Mouse (Mus musculus) limb, embryonic 11.5 days (tissue): Measurements from ENCODE around the gene Slc38a1. TPM values are rescaled to one million over a fixed set of nuclear protein-coding genes. Genes with fewer than 3 reads are reported as not detected.
A peak's percentile ranks its signal among the peaks of the same experiment; 100 is the strongest.

ENCODE experiments used
- ATAC-seq: fragments of 200-750 bp; cut with Nextera tagmentation; 2 replicates; pipeline ENCODE4 v1.8.0; 2017; ENCODE audit warnings: low read depth; ENCODE audit not compliant: insufficient number of reproducible peaks, low FRiP score, low TSS enrichment
- DNase-seq: peaks from one replicate; pipeline ENCODE4 v3.0.0-alpha.2; 2015; ENCODE audit warnings: low spot score
- H3K27ac ChIP-seq: fragments of 300-500 bp; sonication (generic); replicated peaks from 2 replicates; pipeline ENCODE4 v1.5.1; 2014; ENCODE audit warnings: low read depth, mild to moderate bottlenecking, low read length
- H3K27me3 ChIP-seq: fragments of 300-500 bp; sonication (generic); 2 replicates; pipeline ENCODE4 v1.6.1; 2014; ENCODE audit warnings: mild to moderate bottlenecking, low read length, mixed read lengths; ENCODE audit not compliant: control insufficient read depth, insufficient read depth
- H3K36me3 ChIP-seq: fragments of 300-500 bp; sonication (generic); 2 replicates; pipeline ENCODE4 v1.6.1; 2014; ENCODE audit warnings: mild to moderate bottlenecking, low read length, moderate library complexity, mixed read lengths; ENCODE audit not compliant: control insufficient read depth, insufficient read depth
- H3K4me1 ChIP-seq: fragments of 300-500 bp; sonication (generic); 2 replicates; pipeline ENCODE4 v1.6.1; 2014; ENCODE audit warnings: low read length, mixed read lengths; ENCODE audit not compliant: control insufficient read depth, insufficient read depth
- H3K4me2 ChIP-seq: fragments of 300-500 bp; sonication (generic); 2 replicates; pipeline ENCODE4 v1.6.1; 2014; ENCODE audit warnings: low read depth, mild to moderate bottlenecking, moderate library complexity; ENCODE audit not compliant: severe bottlenecking
- H3K4me3 ChIP-seq: fragments of 300-500 bp; sonication (generic); 2 replicates; pipeline ENCODE4 v1.5.1; 2014; ENCODE audit warnings: low read depth, low read length
- H3K9ac ChIP-seq: fragments of 300-500 bp; sonication (generic); 2 replicates; pipeline ENCODE4 v1.6.1; 2014; ENCODE audit warnings: mild to moderate bottlenecking, low read length
- H3K9me3 ChIP-seq: fragments of 300-500 bp; sonication (generic); 2 replicates; pipeline ENCODE4 v1.6.1; 2016; ENCODE audit warnings: low read length; ENCODE audit not compliant: control insufficient read depth
- WGBS: fragments of 180-500 bp; shearing (Covaris S2); extraction: QIAGEN DNeasy Blood & Tissue Kit; methylation state at CpG from one replicate; pipeline ENCODE4 v1.1.7; 2014; 5-methylcytosine and 5-hydroxymethylcytosine counted together
- polyA plus RNA-seq: library from polyadenylated mRNA; unstranded; fragments of >200 nt; fragmentation: Nextera tagmentation; extraction: Ambion mirVana; gene quantifications from 2 replicates; pipeline ENCODE4 v1.2.1, GENCODE M21; 2014

Gene Slc38a1
- polyA plus RNA-seq, 1 experiment from 2014 or later = 132 TPM

DNA sequence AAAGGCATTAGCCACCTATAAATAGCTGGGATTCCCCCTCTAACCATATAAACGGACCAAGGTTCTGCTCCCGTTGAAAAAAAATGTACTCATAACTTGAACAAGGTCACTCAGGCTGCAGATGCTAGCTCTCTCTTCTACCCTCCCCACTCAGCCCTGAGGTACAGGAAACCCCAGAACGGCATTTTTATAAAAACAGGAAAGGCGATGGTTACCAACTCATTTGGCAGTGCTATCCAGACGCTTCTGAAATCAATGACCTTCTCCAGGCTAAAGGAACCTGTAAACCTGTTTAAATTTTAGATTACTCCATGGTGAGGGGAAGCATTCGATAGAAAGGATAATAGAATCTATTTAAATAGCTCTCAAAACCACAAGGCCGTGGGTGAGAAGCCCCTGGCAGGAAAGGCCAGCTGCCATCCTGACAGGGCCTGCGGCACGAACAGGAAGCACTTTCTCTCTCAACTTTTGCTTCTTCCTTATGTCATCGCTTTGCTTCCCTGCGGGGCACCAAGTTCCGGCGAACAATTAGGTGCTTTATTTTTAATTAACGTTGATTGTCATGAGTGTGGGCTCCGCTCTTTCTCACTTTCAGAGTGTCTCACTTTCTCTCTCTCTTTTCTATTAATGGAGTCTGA, 59.2 kb downstream of the Slc38a1 start:
- H3K4me1 ChIP-seq = no peaks in the 10 kb centered on the region
- no peak for ATAC-seq
- no peak overlapping the region for H3K9ac ChIP-seq
- H3K36me3 ChIP-seq = peaks cover 41% of the 10 kb centered on the region
- no peak overlapping the region for H3K4me2 ChIP-seq
- H3K27ac ChIP-seq = no peak overlapping the region
- H3K4me3 ChIP-seq = no peak overlapping the region
- 91% methylated on average over 15 of the region's 15 CpGs for WGBS
- no peak for DNase-seq
- no peaks in the 10 kb centered on the region for H3K27me3 ChIP-seq
- no peaks in the 10 kb centered on the region for H3K9me3 ChIP-seq

DNA sequence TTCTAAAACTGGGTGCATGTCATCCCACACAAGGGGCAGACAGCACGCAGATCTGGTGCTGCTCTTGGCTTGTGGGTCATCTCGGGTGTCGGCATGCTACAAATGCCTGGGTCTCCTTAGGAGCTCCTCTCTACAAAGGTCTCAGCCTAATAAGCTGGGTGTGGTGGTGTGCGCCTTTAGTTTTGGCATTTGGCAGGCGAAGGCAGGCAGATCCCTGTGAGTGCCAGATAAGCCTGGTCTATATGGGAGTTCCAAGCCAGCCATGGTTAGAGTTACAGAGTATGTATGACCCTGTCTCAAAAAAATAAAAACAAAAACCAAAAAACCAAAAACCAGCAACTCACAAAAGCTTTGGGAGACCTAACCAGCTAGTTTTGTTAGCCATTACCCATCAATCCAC, 65.7 kb downstream of the Slc38a1 start:
- 92% methylated on average over 5 of the region's 5 CpGs for WGBS
- H3K9ac ChIP-seq = no peak overlapping the region
- DNase-seq = no peak
- H3K4me2 ChIP-seq = no peak overlapping the region
- H3K9me3 ChIP-seq = no peaks in the 10 kb centered on the region
- no peaks in the 10 kb centered on the region for H3K27me3 ChIP-seq
- H3K36me3 ChIP-seq = peaks cover 32% of the 10 kb centered on the region; the same call in 1 of the 2 replicates
- no peaks in the 10 kb centered on the region for H3K4me1 ChIP-seq
- H3K4me3 ChIP-seq = no peak overlapping the region
- no peak overlapping the region for H3K27ac ChIP-seq
- no peak for ATAC-seq

DNA sequence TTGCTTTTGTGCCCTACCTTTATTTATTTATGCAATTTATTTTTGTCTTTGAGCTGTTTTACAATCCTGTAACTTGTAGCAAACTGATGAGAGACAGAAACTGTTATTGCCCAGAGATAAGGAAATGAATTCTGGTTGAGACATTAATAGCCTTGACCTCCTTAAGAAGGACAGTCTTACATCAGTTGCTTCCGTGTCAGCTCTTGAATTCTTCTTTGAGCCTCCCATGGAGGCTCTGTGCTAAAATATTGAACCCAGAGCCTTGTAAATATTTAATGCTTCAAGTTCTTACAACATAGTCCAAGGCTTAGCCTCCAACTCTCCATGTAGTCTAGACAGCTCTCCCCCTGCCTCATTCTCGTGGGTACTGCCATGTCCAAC, 73.7 kb downstream of the Slc38a1 start:
- Histone ChIP-seq H3K27me3 (no peaks in the 10 kb centered on the region), H3K4me2 (no peak overlapping the region), H3K9ac (no peak overlapping the region), H3K4me1 (no peaks in the 10 kb centered on the region), H3K27ac (no peak overlapping the region), H3K4me3 (no peak overlapping the region), H3K9me3 (no peaks in the 10 kb centered on the region), H3K36me3 (peaks cover 3% of the 10 kb centered on the region; the same call in 1 of the 2 replicates)
- 69% methylated on average over 2 of the region's 2 CpGs for WGBS
- ATAC-seq (no peak), DNase-seq (no peak)

DNA sequence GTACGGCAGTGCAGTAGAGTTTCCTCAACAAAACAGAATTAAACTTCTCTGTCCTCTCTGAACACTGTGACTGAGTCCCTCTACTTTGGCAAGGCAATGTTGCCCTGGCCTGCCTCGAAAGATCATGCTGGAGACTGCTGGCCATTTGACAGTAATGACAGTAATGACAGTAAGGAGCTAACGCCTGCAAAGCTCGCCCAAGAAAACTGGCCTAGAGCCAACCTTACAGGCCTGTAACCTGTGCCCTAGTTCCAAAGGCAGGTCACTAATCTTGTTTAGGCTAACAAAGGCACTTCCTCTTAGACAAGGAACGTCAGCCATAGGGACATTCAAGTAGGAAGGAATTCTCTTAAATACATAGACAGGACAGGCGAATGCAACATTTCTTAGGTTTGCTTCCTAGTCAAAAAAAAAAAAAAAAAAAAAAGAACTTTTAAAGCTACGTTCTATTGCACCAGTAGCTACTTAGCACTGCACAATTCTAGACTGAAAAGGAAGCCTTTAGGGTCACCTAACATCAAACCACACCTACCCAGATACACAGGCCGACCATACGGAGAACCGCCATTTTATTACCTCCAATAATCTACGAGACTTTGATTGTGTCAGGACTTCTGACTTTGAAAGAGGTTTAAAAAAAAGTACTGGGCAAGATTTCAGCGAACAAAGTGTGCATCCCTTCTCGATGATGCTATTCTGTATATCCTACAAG, 74.3 kb downstream of the Slc38a1 start:
- ATAC-seq = no peak
- H3K9me3 ChIP-seq = no peaks in the 10 kb centered on the region
- DNase-seq = no peak

DNA sequence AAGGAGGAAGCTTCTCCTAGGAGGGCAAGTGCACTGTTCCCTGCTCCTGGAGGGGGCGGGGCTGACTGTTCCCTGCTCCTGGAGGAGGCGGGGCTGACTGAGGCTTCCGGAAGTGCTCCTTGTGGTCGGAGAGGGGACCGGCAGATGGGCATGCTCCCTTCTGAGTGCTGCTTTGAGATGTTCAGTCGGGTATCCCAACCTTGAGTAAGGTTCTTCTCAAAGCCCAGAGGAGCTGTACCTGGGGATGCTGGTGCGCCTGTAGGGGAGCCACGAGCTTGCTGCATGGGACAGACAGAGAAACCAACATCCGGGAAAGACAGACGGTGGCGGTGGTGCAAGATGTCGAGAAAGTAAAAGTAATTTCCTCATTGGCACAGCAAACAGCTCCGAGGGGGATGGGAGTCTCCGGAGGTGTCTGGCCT, 75.9 kb downstream of the Slc38a1 start:
- H3K9me3 ChIP-seq = no peaks in the 10 kb centered on the region
- no peak overlapping the region for H3K27ac ChIP-seq
- 0 out of 2 replicates have a peak overlapping the region, but pooled peaks have one; percentile 40 for H3K9ac ChIP-seq
- H3K4me1 ChIP-seq = no peaks in the 10 kb centered on the region
- DNase-seq (peak; percentile 78), ATAC-seq (no peak)
- 9% methylated on average over 14 of the region's 14 CpGs for WGBS
- no peaks in the 10 kb centered on the region for H3K27me3 ChIP-seq
- peak overlapping the region; percentile 25 for H3K4me3 ChIP-seq
- peak overlapping the region; percentile 52 for H3K4me2 ChIP-seq
- H3K36me3 ChIP-seq = no peaks in the 10 kb centered on the region

More for the DNA sequence above, 74.3 kb downstream of the Slc38a1 start:
- WGBS = 72% methylated on average over 13 of the region's 13 CpGs
- H3K27me3 ChIP-seq = no peaks in the 10 kb centered on the region
- no peak overlapping the region for H3K27ac ChIP-seq
- H3K9ac ChIP-seq = no peak overlapping the region
- H3K4me2 ChIP-seq = no peak overlapping the region
- H3K4me1 ChIP-seq = no peaks in the 10 kb centered on the region
- peaks cover 3% of the 10 kb centered on the region; the same call in 1 of the 2 replicates for H3K36me3 ChIP-seq
- H3K4me3 ChIP-seq = no peak overlapping the region

DNA sequence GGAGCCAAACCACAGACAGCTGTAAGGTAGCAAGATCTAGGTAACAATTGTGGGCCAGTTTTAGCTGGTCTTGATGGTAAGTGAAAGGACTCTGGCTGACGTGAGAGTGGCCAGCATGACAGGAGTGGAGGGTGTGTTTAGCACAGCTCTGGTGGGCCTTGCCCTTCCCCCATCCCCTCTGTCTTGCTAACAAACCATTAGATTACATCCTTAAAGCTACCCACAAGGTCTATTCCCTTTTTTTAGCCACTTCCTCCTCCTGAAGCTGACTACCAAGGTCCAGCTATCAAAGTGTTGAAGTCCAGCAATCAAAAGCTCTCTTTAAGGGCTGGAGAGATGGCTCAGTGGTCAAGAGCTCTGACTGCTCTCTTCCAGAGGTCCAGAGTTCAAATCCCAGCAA, 78.9 kb downstream of the Slc38a1 start:
- Histone ChIP-seq H3K4me3 (no peak overlapping the region), H3K9me3 (no peaks in the 10 kb centered on the region), H3K9ac (no peak overlapping the region), H3K27me3 (no peaks in the 10 kb centered on the region), H3K4me2 (no peak overlapping the region), H3K27ac (no peak overlapping the region), H3K4me1 (no peaks in the 10 kb centered on the region), H3K36me3 (no peaks in the 10 kb centered on the region)
- ATAC-seq = no peak
- 58% methylated on average over 1 of the region's 1 CpGs for WGBS
- no peak for DNase-seq

DNA sequence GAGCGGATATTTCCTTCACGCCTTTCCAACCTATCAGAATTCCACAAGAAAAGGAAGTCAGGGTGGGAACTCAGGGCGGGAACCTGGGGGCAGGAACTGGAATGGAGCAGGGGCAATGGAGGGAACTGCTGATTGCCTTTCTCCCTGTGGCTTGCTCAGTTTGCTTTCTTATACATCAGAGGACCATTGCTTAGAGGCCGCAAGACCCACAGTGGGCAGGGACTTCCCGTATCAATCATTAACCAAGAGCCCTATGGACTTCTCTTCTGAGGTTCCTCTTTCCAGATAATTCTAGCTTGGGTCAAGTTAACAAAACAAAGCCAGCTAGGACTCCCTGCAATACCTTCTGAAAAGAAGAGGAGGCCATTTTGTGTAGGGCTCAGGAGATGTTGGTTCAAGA, 80.2 kb downstream of the Slc38a1 start:
- H3K9me3 ChIP-seq = no peaks in the 10 kb centered on the region
- H3K9ac ChIP-seq = no peak overlapping the region
- DNase-seq = no peak
- 96% methylated on average over 5 of the region's 5 CpGs for WGBS
- no peaks in the 10 kb centered on the region for H3K27me3 ChIP-seq
- H3K36me3 ChIP-seq = no peaks in the 10 kb centered on the region
- H3K4me3 ChIP-seq = no peak overlapping the region
- no peak overlapping the region for H3K27ac ChIP-seq
- H3K4me1 ChIP-seq = no peaks in the 10 kb centered on the region
- no peak for ATAC-seq
- H3K4me2 ChIP-seq = no peak overlapping the region

DNA sequence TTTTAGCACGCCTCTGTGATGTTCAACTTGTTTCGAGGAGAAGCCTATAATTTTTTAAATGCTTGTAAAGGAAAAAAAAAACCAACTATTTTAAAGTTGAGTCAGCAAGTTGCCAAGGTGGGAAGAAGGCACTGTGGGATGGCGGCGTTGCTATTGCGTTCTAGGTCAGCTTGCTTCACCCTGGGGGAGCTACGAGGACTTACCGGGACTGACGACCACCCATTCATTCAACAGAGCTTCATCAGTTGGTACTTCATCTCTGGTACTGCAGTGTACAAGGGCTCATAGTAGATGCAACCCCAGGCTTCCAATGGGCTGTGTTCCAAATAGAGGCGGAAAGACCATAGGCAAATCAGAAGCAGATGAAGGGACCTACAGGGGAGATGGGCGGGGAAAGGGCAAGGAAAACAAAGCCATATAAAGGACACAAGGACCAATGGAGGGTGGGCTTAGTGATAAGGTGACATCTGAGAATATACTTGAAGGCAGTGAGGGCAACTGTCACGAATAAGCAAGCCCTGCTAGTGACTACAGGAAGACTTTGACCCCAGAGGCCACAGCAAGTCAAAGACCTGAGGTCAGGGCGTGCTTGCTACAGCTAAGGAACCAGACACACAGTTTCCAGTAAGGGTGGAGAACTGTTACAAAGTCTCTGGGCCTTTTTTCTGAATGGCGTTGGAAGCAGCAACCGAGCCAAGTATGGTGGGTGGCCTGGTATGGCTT, 82.0 kb downstream of the Slc38a1 start:
- 91% methylated on average over 14 of the region's 14 CpGs for WGBS
- ATAC-seq (no peak), DNase-seq (no peak)
- Histone ChIP-seq H3K36me3 (no peaks in the 10 kb centered on the region), H3K27ac (no peak overlapping the region), H3K27me3 (no peaks in the 10 kb centered on the region), H3K4me1 (no peaks in the 10 kb centered on the region), H3K4me3 (no peak overlapping the region), H3K9me3 (no peaks in the 10 kb centered on the region), H3K9ac (no peak overlapping the region), H3K4me2 (no peak overlapping the region)
